Mouse (Mus musculus) megakaryocyte-erythroid progenitor cell, adult 5-6 weeks (primary cell): ENCODE measurements around the gene Pde4d. TPM values are rescaled to one million over a fixed set of nuclear protein-coding genes. Genes with fewer than 3 reads are reported as not detected.
A peak's percentile ranks its signal among the peaks of the same experiment; 100 is the strongest.
"Not testable (repeated sequence)": the region's sequence is repeated elsewhere in the genome, so short reads cannot be mapped to it uniquely, and the experiment has no call there.

Source experiments
- ATAC-seq: replicated peaks from 2 replicates; pipeline ENCODE4 v1.8.0; 2016; ENCODE audit warnings: mild to moderate bottlenecking, inconsistent platforms; ENCODE audit not compliant: severe bottlenecking, poor library complexity, low FRiP score, low TSS enrichment
- total RNA-seq, 2 experiments: library from RNA; stranded (forward) in 1 of 2; stranded (reverse) in 1 of 2; fragments of 200-1000, 215-1000 nt in 1 of 2; fragments of >200 nt in 1 of 2; fragmentation: Nextera tagmentation in 1 of 2; gene quantifications; 2 replicates each; pipeline ENCODE4 v1.2.3; 2014 to 2017

Gene Pde4d
- total RNA-seq, 2 experiments from 2014 or later = 52.9 to 108 TPM

GRCm38 (mm10) chr13:108769465-108770056 is 319.8 kb downstream of the Pde4d start:
- no peak for ATAC-seq

- ATAC-seq = no peak
Measured at GRCm38 (mm10) chr13:108772386-108772785, 322.6 kb downstream of the Pde4d start.

GRCm38 (mm10) chr13:108774981-108775380 is 325.2 kb downstream of the Pde4d start:
- peak; percentile 52 for ATAC-seq

- no peak for ATAC-seq
Measured at GRCm38 (mm10) chr13:108775882-108776281, 326.1 kb downstream of the Pde4d start.

- ATAC-seq = not testable (repeated sequence)
Measured at GRCm38 (mm10) chr13:108797620-108798019, 347.9 kb downstream of the Pde4d start.

- ATAC-seq = no peak
Measured at GRCm38 (mm10) chr13:108809191-108809590, 359.4 kb downstream of the Pde4d start.

GRCm38 (mm10) chr13:108812956-108813355 is 363.2 kb downstream of the Pde4d start:
- peak; percentile 65 for ATAC-seq

GRCm38 (mm10) chr13:108819846-108820408 is 370.2 kb downstream of the Pde4d start:
- ATAC-seq = no peak

- ATAC-seq = no peak
Measured at GRCm38 (mm10) chr13:108820487-108820886, 370.7 kb downstream of the Pde4d start.

- ATAC-seq = no peak
Measured at GRCm38 (mm10) chr13:108821270-108821669, 371.5 kb downstream of the Pde4d start.

- ATAC-seq = no peak
Measured at GRCm38 (mm10) chr13:108824638-108825310, 375.0 kb downstream of the Pde4d start.

- ATAC-seq = no peak
Measured at GRCm38 (mm10) chr13:108825501-108825900, 375.8 kb downstream of the Pde4d start.

- no peak for ATAC-seq
Measured at GRCm38 (mm10) chr13:108834197-108834596, 384.4 kb downstream of the Pde4d start.

- ATAC-seq = no peak
Measured at GRCm38 (mm10) chr13:108836314-108836713, 386.6 kb downstream of the Pde4d start.

GRCm38 (mm10) chr13:108839142-108839541 is 389.4 kb downstream of the Pde4d start:
- no peak for ATAC-seq

- ATAC-seq = no peak
Measured at GRCm38 (mm10) chr13:108854090-108854489, 404.3 kb downstream of the Pde4d start.

- ATAC-seq = peak; percentile 95
Measured at GRCm38 (mm10) chr13:108856776-108857435, 407.2 kb downstream of the Pde4d start.

GRCm38 (mm10) chr13:108859336-108859735 is 409.6 kb downstream of the Pde4d start:
- ATAC-seq = no peak

GRCm38 (mm10) chr13:108860737-108861136 is 411.0 kb downstream of the Pde4d start:
- ATAC-seq = no peak

- ATAC-seq = 0 out of 2 replicates have a peak, but pooled peaks have one; percentile 16
Measured at GRCm38 (mm10) chr13:108861707-108862106, 412.0 kb downstream of the Pde4d start.
